Mouse (Mus musculus) thymus, postnatal 4 days (tissue): ENCODE measurements at regions not wholly inside any gene's neighbourhood (a gene's known extent, or its start where the extent isn't known, plus 50 kb on each side); places are given as distances from the start of the nearest gene placed in this dataset.
"Not testable (repeated sequence)": the region's sequence is repeated elsewhere in the genome, so short reads cannot be mapped to it uniquely, and the experiment has no call there.

Source experiments
- DNase-seq: peaks from one replicate; pipeline ENCODE4 v3.0.0; 2021

DNA sequence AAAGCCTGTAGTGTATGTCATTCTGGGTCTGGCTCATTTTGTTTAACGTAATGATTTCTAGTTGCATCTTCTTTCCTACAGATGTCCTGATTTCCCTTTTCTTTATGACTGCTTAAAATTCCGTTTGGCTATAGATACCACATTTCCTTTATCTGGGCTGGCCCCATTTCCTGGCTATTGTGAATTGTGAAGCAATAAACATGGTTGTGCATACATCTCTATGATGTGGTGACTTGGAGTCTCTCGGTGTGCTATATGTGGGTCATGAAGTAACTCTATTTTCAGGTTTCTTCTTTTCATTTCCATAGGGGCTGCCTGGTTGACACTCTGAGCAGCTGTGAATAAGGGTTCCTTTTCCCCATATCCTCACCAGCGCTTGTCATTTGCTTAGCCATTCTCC lies 336.7 kb upstream of the Tbl1xr1 start:
- DNase-seq: no peak

DNA sequence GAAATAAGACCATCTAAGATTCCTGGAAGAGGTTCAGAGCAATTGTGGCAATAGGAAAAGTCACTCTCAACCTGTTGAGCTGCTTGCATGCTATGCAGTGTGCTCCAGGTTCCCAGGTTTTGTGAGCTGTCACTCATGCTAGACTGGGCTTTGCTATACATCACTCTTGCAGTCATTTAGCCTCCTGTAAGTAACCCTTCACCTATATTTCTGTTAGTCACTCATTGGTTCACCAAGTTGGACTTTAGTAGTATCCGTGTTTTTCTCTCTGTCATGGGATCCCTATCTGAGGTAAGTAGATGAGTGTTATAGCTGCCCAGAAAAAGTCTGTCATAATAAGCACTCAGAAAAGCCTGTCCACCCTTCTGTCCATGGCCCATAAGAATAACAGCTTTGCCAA lies 332.3 kb upstream of the Tbl1xr1 start:
- no peak for DNase-seq

DNA sequence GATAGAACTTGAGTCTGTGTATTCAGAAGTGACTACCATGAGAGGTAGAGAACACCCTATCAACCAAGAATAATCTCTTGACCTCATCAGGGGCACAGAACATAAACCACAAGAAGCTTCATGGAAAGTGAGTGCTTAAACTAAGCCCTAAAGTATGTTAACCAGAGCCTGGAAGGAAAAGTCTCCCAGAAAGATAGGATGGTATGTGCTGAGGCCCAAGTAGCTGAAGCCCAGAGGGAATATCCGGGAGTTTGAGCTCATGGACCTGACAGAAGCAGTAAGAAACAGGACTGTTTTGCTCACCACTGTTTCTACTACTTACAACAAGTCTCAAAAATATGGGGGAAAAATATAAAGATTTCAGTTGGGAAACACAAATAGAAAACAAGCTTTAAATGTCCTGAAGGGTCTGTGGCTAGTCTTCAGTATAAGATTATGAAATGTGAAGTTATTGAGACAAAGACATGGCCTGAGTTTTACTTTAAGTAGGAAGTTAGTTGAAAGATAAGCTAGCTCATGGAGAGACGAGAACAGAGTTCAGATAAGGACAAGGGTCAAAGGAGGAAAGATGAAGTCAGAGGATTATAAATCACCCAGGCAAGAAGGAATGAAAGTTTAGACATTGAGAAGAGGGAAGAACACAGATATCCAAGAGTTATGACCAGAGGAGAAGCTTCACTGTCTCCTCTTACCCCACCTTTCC lies 315.8 kb upstream of the Tbl1xr1 start:
- no peak for DNase-seq

DNA sequence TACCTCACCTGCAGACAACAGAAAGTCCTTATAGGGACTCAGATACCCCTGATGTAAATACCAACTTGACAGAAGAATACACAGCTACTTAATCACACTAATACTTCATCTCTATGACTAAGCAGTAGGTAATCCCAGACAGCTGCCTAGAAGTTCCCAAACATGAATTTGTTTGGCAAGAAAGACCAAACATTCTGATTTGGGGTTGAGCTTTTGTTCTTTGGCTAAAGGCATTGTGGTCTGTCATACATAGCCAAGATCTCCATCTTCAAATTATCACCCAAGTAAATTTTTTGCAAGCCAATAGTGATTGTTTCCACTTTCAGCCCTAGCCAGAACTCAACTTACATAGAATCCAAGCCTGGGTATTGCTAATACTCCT lies 315.2 kb upstream of the Tbl1xr1 start:
- DNase-seq: no peak

DNA sequence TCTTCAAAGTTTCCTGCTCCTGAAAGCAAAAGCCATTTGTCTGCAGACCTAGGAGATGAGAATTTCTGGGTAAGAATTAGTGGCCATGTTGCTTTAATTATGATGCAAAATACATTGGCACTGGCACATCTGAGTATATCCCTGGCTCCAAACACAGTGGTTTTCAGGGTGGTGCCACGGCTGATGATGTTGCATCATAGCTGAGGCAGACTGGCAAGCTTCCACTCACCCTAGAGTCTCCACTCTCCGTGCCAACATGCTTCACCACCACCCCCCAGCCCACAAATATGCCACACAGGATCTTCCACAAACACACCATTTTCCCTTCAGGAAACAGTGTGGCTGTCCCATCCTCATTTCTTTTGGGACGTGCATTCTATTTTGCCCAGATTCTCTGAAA lies 314.5 kb upstream of the Tbl1xr1 start:
- DNase-seq: no peak

DNA sequence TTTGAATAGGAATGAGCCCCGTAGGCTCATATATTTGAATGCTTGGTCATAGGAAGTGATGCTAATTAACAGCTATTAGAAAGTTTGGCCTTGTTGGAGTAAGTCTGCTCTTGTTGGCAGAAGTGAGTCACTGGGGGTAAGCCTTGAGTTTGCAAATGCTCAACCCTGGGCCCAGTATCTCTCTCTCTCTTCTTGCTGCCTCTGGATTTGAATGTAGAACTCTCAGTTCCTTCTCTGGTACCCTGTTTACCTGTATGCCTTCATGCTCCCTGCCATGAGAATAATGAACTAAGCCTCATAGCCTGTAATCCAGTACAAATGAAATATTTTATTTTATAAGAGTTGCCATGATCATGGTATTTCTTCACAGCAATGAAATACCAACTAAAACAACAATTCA lies 308.4 kb upstream of the Tbl1xr1 start:
- no peak for DNase-seq

DNA sequence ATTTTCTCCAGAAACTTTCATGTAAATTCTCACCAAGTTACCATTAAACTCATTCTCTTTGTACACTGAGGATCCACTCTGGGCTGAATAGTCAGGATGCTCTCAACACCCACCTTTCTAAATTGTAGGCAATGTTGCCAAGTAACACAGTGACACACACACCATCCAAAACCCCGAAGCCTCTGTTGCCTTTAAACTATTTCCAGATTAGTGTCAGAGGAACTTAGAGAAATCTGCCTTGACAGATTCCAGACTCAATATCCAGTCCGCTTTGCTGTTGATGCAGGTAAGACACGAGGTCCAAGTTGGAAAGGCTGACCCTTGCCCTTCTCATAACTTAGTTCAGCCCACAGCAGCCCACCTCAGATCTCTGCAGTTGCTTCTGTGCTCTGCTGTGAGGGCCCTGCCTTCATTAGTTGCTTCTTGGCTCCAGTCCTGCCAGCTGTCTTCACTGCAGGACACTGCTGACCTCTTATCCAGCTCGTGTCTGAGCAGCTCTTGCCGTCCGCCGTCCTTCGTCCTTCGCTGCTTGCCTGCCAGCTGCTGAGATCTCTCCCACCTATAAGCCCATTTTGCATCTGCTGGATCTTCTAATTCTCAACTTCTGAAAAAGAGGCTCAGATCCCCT lies 306.4 kb upstream of the Tbl1xr1 start:
- no peak for DNase-seq

DNA sequence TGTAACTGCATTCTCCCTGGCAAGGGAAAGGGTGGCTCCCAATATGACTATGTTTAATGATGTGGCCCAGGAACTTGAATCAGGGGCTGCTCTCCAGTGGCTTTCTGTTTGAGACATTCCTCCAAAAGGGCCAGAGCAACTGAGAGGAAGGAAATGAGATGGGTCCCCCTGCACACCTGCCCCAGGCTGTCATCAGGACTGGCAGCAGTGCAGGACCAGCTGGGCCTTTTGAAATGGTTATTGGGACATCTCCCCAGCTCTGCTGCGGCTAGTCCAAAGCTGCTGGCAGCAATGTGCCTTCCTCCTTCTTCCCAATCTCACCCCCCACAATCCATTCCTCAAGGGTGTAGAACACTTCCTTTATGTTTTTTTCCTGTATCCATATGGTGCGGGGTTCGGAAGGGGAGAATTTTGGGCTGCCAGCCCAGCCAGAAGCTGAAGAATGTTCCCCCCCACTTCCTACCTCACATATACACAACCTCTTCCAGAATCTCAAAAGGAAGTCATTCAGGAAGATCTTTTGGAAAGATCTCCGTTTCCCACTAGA lies 304.6 kb upstream of the Tbl1xr1 start:
- DNase-seq: no peak

DNA sequence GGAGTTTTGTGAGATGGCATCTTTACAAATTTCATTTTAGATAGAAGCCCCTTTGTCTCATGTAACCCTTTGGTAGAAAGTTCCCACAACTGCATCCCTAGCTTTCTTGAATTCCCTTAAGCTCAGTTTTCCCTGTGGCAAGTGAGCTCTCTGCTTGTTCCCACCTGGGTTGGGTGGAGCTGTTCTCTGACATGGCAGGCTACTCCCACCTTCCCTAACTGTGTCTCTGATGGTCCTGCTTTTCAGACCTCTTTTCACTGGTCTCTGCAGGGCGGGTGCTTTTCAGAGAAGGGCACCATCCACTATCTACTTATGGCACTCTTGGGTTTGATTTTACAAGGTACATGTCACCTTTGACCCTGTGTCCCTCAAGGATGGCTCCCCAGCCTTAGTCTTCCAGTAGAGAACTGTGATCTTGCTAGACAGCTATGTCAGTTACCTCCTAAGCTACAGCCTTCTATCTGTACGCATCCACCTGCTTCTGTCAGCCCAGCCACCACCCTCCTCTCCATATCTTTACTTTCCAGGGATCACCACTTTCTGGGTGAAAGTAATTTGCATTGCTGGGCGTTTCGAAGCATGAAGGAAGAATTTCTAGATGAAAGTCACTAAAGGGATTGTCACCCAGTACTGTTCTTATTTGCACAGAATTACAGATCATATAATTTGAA lies 302.1 kb upstream of the Tbl1xr1 start:
- no peak for DNase-seq

DNA sequence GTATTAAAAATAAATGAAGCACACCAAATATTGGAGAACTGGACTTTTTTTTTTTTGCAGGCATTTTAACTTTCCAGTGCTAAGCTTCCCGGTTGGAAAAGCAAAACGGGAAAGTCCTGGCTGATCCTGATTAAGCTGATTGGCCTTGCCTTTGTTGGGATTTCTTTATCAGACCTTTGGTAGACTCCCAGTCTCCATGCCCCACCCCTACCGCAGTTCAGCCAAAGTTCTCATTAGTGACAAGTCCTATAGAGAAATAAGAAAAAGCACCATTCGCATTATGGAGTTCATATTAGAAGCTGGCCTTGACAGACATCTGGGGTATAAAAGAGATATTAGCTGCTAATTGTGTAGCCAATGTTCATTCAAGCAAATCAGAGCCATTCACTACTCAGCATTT lies 297.7 kb upstream of the Tbl1xr1 start:
- no peak for DNase-seq

DNA sequence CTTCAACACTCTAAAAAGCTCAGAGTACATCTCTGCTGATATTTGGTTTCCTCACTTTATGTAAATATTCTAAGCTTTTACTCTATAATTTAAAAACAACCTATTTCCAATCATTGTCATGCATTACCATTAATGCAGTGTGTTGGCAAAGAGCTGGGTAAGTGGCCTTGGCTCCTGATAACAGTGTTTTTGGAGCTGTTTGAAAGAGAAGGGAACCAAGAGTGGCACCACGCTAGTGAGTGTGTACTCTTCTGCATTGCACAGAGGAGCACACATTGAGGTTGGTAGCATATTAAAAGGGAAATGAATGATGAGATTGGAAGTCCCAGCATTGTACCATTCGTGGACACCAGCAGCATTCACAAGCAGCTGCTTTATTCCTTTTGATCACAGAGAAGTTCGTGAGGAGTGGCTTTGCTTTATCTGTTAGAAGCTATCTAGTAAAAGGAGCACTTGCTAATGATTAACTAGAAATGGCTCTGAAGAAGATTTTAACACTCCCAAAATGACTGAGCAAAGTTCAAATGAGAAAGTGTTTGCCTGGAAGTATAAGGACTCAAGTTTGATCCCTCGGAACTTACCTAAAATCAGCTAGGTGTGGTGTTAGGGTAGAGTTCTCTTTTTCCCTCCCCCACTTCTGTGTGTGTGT lies 284.3 kb upstream of the Tbl1xr1 start:
- no peak for DNase-seq

DNA sequence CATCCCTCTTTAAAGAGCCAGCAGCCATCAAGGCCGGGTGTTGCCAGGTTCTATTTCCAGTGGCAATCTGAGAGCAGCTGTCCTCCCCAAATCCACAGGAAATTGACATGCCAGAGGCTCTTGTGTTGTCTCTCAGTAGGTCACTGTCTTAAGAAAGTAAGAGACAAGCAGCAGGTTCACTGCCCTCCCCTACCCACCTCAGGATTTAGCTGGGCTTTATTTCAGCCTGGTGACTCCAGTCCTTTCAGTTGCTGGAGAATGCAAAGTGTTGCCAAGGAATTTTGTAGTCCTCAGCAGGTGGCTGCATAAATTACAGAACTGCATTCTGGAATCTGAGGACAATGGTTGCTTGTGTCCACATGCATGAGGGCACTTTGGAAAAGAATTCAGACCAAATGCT lies 278.3 kb upstream of the Tbl1xr1 start:
- DNase-seq: no peak

DNA sequence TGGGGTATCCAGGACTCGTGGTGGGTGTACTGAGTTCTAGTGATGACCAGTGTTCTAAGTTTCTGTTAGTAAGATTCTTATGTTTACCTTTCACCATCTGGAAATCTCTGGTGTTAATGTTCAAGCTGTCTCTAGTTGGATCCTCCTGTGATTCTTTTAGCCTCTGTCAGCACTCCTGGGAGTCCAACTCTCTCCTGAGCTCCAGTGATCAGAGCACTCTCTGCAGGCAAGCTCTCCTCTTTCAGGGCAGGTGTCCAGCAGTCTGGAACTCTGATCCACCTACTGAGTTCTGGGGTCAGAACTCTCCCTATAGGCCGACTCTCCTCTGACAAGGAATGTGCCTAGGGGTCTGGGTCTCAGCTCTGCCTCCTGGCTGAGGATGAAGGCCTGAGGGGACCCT lies 272.6 kb upstream of the Tbl1xr1 start:
- not testable (repeated sequence) for DNase-seq

DNA sequence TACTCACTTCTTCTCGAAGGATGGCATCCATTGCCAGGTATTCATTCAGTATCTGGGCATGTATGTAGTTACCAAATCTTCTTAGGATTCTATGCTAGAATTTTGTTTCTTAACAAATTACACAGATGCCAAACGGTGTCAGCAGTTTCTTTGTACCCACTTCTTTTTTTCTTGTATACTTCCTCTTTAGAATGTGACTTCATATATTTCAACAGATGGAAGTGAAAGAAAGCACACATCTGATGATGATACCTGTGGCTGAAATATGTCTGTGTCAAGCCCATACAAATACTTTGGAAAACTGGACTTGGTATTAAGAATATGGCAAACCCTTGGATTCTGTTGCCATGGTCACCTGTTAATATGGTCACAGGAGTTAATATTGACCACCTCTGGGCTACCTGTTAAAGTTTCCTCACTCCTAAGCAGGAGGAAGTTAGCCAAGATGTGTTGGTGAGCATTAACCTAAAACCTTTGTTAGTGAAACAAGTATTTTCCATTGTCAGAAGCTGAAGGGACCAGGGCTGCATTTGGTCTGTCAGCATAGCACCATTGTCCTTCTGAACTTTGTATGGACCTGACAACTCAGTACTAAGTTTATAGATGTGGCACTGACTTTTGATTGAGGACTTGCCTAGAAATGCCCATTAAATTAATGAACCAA lies 269.8 kb upstream of the Tbl1xr1 start:
- DNase-seq: no peak

DNA sequence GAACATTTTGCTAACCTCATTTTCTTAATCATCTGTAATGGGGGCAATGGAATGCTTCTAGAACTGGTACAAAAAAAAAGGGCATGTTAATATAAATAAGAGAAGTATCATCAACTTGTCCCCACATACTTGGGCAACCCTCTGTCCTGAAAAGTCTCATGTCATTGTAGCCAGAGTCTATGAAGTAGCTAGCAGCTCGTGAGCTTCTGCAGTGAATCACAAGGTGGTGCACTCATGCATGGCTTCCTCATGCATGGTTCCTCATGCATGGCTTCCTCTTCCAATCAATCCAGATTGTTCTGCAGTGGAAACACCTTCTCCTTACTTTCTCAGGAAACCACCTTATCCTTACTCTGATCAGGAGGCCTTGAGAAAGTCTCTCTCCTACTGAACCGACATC lies 267.9 kb upstream of the Tbl1xr1 start:
- no peak for DNase-seq

DNA sequence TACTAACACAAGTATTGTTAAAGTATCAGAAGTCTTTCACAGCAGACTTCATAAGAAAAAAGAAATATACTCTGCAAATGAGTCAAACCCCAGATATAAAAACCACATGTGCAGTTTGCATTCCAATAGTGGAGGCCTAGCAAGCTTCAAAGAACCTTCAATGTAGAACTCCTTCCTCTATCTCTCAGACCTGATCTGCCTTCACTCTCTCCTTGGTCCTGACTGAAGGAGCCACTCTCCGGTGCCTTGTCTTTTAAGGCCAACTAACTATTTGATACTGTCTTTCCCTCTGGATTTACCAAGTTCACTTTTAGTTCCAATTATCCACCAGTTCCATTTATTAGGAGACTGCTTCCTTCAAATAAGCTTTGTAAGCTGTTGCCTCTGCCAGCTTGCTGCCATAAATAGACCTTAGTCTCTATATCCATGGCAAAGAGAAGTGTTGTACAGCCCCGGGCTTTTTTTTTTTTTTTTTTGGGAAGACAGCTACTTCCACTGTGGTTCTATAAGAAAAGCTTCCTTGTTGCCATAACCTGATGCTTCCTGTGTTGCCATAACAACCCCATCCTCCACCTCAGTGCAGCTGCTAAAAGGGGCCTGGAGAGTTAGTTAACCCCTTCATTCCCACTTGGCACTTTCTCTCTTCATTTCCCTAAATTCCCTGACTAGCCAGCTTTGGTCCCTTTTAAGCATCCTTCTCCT lies 266.5 kb upstream of the Tbl1xr1 start:
- no peak for DNase-seq

DNA sequence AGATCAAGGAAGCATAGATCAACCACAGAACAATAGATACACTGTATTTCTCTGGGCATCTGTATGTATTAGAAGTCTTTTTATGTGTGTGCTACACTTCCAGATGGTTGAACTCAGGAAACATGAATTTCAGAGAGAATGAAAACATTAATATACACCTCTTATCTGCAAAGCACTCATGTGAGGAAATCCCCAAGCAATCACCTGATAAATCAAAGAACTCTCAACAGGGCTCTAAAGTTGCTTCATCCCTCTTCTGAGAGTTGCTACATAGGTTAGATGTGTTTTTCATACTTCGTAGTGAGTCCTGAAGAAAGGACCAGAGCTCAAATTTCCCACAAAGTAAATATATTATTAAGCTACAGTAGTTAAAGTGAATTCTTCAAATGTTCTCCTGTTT lies 263.1 kb upstream of the Tbl1xr1 start:
- no peak for DNase-seq

DNA sequence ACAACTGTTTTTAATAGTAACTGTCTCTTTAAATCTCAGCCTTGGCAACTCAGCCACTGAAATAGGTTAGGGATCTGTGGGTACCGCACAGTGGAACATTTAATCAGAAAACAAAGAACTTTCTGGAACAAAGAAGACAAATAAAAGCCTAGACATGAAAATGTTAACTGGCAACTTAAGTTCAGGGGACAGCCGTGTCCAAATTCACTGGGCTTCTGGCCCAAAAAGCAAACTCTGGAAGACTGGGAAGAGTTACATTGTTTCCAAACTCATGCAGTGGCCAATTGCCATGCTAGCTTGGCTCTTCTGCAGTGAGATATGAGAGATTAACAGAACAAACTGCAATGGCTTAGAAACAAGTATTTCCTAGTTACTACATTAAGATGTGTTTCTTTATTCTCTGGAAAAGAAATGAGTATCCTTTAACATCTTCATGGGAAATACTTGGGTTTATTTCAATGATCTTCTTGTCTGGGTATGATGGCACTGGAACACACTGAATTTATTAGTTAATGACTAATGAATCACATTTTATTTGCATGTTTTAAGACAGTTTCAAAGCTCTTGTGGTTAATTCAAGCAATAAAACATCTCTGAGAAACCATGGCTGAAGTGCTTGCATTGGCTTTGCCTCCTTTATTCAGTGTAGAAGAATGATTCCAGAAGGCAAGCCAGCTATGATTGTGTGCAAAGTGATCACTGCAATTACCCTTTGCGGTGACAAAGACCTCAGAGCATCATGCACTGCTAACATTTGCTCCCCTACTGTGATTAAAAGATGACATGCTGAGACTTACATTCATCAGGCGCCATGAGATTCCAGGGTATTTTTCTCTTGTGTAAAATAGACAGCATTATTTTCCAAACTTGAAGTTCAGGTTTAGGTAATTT lies 259.2 kb upstream of the Tbl1xr1 start:
- no peak for DNase-seq

DNA sequence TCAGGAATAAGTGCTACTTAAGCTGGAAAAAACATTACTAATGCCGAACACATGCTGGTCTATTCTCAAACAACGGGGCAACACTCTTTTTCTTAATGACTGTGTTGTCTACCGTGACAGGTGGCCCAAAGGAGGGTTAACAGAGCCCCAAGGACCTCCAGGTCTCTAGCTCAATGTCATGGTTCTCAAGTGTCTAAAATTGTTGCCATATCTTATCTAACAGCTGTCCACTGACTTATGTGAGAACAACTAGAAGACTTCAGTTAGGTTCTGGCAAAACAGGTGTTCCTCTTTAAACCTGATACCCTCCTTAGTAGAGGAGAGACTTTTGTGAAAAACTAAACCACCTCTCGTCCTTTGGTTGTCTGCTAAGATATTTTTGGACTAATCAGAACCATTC lies 257.4 kb upstream of the Tbl1xr1 start:
- no peak for DNase-seq

DNA sequence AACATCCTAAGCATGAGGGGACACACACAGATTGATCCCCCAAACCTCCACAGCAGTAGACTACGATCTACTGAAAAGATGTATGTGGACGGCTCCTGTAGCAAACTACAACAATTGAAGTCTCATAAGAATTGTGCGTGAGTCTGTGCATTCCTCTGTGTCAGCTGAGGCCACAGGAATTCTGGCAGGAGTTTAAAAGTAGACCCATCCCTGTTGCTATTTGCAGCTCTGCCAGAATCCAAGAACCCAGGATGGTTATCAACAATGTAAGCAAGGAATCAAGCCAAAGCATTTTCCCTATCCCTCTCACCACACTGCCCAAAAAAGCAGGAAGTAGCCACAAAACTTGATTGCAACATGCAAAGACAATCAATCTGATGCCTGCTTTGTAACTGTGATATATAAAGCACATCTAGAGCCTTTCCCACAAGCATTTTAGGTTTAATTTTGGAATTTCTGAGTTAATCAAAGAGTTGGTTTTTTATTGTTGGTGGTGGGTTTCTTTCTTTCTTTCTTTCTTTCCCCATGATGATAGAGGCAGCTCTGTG lies 256.3 kb upstream of the Tbl1xr1 start:
- DNase-seq: no peak

DNA sequence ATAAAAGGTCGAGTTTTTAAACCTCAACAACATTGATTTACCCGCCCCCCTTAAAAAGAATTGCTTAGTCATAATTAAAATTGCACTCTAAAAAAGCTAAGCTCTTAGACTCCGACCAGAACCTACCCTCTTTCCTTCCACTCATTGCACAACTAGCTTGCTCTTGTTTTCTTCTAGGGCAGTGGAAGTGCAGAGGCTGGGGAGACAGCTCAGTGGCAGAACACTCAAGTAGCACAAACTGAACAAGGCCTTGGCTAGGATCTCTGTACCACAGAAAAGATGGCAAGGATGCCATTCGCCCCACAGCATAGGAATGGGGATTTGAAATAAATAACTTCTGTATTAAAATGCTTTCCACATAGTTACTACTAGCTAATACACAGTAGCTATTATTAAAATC lies 253.8 kb upstream of the Tbl1xr1 start:
- no peak for DNase-seq
